Mouse (Mus musculus): ENCODE results near the gene Rflna.
A peak's percentile ranks its signal among the peaks of the same experiment; 100 is the strongest.

Gene Rflna

DNA sequence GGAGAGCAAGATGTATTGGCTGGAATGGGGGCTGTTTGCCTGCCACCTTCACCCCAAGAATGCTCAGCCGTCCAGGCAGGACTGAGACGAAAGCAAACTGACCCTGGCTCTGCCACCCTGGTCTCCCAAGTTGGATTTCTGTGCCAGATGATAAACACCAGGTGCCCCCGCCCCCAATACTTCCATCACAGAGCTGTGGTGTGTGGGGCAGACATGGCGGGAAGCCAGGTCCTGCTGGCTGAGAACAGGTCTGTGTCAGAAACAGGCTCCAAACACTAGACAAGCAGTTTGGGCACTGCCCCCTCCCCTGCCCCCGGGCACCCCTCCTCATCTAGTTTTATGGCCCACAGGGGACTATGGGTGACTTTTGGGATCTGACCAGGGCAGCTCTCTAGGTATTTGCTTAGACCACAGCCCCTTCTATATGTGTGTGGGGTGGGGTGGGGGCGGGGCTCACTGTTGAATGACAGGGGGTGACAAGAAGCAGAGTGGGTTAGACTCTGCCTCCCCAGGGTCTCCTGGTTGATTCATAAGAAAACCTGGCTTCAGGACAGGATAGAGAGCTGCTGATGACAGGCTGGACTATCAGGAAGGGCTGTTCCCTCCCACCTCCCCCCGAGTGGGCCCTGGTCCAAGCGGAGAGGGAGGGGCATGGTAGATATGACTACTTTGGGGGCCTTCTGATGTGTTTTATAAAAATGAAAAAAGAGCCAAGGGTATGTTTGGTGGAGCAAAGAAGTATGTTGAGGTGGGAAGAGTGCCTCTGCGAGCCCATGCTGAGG is 3.0 kb downstream of the Rflna start:
- DNase-seq (ENCODE audit: low spot score), result peak; percentile 53

DNA sequence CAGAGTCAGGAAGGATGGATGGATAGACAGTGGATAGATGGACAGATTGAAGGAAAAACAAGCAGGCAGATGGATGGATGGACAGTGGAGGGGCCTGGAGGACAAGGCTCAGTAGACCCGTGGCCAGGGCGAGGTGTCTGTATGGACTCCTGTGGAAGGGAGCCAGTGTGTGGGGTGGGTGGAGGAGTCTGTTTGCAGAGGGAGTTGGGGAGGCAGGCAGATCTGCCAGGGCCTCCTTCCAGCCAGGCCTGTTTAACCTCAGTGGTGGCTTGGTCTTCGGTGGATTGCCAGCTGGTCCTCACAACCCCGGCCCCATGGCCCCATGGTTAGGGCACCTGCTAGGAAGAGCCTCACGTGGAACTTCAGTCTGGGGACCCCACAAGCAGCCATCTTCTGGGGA is 3.9 kb downstream of the Rflna start:
- DNase-seq (ENCODE audit: low spot score), result peak; percentile 26

DNA sequence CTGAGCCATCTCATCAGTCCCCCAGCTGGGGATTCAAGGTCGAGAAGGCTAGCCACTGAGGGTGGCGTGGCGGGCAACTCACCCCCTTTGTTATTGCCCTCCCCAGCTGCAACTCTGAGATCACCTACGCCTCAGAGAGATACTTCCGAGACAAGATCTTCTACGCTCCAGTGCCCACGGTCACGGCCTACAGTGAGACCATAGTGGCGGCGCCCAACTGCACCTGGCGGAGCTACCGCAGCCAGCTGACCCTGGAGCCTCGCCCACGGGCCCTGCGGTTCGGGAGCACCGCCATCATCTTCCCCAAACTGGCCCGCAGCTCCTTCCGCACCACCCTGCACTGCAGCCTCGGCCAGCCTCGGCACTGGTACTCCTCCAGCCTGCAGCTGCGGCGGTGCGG is 8.1 kb downstream of the Rflna start:
- DNase-seq (ENCODE audit: low spot score), result no peak

DNA sequence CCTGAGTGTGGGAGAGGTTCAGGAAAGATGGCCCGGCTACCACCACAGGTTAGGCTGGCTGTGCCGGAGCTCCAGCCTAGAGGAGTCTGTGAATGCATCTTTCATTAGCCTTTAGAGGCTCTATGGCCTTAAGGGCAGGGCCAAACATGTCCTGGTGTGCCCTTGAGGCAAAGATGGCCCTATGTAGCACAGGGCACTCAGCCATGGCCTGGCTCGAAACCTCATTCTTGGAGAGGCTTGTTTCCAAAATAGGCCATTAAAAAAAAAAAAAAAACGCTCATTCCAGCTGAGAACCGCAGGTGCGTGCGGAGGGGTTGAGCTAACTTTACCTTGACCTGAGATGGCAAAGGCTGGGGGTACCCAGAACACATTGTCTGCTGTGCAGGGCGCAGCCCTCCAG is 8.6 kb downstream of the Rflna start:
- DNase-seq (ENCODE audit: low spot score), result no peak

DNA sequence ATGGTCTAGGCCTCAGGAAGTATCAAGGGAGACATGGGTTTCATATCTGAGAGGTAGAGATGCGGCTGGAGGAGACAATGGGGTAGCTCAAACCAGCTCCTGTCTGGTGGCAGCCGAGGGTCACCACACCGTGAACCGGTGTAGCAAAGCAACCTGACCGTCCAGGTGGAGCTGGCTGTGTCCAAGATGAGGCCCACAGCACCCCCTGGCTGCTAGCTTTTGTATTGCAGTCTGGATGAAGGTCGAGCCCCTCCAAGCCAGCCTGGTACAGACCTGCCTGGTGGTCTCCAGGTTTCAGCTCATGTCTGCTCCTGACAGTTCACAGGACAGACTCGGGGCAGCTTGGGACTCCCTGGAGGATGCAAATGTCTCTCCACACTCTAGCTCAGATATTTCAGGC is 11.5 kb downstream of the Rflna start:
- peak; percentile 56 for DNase-seq (ENCODE audit: low spot score)

DNA sequence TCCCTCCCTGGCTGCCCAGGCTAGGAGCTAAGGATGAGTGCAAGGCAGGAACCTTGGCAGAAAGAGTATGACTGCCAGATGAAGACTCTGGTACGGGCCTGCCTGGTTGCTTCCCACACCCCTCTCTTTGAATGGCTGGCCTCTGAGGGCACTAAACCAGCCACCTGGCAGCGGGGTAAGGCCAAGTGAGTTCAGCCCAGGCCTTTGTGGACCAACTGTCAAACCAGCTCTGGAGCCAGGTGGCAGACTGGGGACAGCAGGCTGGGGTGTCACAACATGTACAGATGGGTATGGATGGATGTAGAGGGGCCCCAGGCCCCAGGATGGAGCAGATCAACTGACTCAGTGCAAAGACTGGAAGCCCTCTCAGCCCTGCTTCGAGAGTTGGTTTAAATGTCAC is 12.0 kb downstream of the Rflna start:
- DNase-seq (ENCODE audit: low spot score), result no peak

DNA sequence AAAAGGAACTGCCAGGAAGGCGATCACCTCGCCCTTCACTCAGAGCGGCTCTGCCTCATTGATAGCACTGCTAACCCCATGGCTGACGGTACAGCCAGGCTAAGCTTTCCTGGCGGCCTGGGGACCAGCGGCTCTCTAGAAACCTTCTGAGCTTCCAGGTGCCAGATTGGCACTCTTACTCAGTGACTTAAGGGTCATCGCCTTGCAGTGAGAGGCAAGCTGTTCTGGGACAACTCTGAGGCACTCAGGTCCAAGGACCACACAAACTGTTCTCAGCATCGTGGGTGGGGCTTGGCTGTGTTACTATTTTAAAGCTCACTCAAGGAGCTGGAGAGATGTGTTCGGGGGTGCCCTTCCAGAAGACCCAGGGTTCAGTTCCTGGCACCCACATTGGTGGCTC is 12.6 kb downstream of the Rflna start:
- no peak for DNase-seq (ENCODE audit: low spot score)

DNA sequence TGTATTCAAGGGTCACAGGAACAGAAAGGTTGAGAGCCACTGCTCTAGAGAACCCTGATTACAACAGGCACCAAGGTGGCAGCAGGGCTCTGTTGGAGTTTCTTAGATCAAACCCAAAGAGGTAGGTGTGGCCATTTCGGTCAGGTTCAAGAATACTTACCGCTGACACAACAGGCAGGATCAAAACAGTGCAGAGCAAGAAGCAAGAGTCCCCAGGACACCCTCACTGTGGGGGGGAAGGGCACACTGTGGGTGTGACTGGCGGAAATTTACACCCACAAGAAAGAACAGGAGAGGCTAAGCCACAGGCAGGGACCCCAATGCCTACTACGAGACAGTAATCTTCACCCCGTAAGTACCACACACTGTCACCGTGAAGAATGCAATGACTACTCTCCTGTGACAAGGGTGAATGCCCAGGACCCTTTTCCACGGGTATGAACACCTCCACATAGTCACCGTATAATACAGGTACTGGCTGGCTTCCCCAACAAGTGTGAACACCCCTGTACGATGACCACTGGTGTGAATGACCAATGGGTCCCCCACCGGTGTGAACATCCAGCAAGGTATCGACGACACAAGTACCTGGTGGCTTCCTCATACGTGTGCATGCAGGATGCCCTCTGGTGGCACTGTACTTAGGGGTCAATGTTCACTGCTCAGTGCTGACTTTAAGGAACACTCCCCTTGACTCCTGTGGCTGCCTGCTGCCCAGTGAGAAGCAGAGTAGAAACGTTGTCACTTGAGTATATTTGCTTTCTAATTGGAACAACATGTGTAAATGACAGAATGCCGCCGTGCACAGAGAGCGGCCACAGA is 13.6 kb downstream of the Rflna start:
- DNase-seq (ENCODE audit: low spot score), result no peak

DNA sequence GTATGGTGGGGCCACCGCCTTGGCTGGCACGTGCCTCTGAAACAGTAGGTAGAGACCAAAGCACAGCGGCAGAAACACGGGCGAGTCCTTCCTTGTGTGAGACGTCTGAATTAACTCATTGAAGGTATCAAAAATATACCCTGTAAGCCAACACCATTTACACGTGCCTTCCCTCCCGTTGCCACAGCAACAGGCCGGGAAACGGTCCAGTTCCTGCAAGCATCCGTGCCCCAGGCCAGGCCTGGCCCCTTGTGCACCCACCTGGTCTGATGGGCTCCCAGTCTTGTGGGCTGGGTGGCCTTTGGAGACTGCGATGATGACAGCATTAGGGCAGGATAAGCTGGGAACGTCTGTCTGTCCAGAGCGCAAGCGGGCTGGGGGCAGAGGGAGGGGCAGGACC is 14.3 kb downstream of the Rflna start:
- DNase-seq (ENCODE audit: low spot score), result peak; percentile 51

DNA sequence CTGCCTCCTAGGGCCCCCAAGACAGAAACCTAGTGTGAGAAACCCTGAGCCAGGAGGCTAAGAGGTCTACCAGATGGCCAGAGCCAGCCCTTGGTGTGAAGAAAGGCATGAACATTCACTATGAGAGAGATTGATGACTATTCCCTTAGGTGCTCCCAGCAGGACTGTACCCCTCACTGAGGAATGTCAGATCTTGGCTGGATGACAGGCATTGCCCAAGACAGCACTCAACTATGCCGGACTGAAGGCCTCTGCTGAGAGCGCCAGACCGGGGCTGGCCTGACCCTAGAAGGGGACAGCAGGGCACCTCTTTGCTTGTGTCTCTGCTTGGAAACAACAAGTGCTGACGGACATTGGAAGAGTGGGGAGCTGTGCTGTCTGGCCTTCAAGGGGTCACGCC is 16.1 kb downstream of the Rflna start:
- DNase-seq (ENCODE audit: low spot score), result no peak

DNA sequence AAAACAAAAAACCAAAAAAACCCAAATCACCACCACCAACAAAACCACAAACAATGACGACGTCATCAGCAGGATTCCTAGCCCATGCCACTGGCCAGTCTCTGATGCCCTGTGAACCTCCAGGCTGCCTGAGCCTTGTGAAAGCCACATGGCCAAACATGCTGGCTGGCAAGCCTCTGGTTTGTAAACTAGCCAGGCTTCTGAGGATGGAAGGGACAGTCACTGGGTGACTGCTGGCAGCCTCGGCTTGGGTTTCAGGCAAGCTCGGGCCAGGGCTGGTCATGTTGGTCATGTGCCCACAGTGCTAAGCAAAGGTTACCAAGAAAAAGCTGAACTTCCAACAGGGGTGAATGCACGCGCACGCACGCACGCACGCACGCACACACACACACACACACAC is 18.3 kb downstream of the Rflna start:
- DNase-seq (ENCODE audit: low spot score), result peak; percentile 63

DNA sequence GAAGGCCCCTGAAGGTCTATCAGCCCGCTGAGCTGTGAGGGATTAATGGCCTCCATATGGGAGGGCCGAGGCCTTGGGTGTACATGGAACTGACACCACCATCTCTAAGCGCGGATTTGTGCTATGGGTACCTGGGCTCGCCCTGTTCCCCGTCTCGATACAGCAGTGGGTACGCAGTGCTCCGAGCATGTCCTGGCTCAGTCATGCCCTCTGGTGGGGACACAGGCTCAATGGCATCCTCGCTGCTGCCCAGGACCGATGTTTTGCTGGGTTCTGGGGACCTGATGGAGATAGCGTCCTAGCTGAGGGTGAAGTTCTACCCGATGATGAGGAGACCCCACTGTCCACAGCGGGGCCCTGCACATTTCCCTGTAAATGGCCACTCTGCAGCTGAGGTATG is 21.0 kb downstream of the Rflna start:
- peak; percentile 25 for DNase-seq (ENCODE audit: low spot score)

DNA sequence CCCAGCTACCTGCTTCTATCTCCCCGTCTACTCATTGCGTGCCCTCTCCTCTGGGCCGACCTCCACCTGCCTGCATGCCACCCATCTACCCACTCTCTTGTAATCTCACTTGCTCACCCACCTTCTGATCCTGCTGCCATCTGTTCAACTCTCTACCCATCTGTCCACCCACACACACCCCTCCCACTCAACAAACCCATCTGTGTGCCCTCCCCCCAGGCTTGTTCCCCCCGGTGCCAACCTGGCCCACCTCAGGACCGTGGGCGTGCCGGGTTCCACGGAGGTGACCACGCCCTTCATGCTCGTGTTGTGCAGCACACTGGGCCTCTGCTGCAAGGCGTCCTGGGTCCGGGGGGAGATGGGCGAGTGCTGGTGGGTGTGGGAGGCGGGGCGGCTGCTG is 25.4 kb downstream of the Rflna start:
- no peak for DNase-seq (ENCODE audit: low spot score)

DNA sequence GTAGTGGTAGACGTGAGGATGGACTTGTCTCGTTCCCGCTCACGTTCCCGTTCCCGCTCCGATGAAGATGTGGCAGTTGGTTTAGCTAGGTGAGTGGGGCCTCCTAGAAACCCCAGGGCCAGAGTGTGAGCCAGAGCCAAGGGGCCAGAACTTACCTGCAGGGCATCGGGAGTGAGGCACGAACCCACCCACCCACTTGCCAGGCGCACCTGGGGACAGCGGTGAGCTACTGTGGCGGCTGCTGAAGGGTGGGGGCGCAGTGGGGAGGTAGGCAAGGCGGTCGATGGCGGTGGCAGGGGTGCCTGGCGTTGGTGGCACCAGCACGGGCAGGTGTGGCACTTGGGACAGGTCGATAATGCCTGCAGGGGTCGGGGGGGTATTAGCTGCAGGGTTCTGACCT is 25.9 kb downstream of the Rflna start:
- DNase-seq (ENCODE audit: low spot score), result no peak

DNA sequence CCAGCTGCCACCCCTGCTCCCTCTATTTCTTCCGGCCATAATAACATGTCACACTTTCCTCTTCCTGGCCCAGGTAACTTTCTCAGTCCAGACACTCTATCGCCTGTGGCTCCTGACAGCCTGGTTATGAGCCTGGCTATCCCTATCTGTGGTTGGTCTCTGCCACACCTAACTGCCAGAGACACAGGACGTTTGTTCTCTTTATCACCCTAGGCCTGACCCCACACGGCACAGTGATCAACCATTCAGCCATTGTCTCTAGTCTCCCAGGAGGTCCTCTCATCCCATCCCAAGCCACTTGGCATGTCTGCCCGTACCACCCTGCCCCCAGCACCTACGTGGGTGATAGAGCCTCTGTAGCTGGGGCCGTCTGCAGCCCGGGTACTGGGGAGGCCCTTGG is 33.5 kb downstream of the Rflna start:
- no peak for DNase-seq (ENCODE audit: low spot score)

DNA sequence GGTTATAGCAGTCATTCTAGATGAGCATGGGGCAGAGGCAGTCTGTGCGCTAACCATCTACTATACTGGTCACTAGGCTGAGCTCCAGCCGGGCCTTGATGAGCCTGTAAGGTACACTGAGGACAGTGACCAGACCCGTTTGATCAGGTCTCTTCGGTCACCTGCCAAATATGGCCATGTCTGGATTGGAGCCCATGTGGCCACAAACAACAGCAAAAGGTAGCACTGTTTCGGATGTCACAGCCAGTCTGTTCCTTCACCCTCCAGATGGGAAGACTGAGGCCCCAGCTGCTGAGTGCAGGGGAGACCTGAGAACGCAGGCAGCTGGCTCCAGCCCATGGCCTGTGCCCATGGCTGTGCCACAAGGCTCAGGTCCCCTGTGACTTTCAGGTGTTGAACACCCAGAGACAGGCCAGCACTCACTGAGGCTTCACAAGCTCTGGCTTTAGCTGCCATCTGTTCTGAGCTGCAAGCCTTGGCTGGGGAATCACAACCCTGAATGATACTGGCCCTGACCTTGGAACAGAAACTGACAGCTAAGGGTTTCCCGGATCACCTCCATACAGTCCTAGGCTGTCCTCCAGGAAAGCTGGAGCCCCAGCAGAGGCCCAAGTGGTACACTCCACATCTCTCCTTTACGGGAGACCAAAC is 36.5 kb downstream of the Rflna start:
- DNase-seq (ENCODE audit: low spot score), result peak; percentile 35

DNA sequence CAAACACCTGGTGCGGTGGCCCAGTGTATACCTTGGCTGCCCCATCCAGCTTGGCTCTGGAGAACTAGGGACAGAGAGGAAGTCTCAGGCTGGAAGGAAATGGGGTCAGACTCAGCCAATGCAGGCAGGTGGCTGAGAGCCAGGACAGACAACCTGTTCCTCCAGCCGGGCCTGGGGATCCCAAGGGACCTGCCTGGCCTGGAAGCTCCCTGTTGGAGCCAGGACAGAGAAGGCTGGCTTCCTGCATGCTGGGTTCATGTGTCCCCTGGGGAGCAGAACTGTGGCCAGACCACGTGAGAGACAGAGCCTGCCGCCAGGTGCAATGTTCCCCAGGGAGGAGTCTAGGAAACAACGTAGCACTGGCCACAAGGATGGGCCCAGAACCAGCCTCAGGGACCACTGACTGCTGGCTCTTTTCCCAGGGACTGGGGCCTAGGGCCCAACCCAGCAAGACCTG is 37.1 kb downstream of the Rflna start:
- peak; percentile 94 for DNase-seq (ENCODE audit: low spot score)

DNA sequence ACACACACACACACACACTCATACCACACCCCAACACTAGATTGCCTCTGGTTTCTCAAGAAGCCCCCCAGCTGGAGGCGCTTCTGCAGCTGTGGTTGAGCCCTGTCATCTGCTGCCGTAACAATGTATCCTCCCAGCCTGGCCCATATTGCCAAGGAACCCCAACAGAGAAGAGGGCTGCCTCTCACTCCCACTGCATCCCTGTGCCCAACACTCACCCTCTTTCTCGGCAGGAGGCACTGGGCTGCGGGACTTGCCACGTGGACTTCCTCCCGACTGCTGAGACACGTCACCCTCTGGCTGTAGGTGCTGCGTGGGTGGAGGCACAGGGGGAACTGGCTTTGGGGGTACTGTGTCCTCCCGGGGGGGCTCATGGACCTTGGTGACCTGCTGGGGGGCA is 38.6 kb downstream of the Rflna start:
- DNase-seq (ENCODE audit: low spot score), result no peak

DNA sequence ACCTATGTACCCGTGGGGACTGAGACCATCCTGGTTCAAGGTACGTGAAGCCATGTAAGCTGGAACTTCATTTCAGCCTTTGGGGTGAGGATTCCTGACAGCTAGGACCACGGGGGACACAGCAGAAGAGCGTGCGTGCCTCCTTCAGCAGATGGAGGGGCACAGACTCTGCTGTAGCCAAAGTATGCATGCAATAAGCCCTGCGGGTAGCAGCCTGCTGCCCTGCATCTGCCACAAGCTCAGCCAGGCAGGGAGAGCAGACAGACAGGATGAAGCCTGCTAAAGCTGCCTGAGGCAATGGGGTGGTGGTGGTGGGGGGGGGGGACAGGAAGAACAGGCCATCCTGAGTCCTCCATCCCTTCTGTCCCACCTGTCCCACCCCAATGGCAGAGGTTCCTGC is 40.4 kb downstream of the Rflna start:
- DNase-seq (ENCODE audit: low spot score), result no peak

DNA sequence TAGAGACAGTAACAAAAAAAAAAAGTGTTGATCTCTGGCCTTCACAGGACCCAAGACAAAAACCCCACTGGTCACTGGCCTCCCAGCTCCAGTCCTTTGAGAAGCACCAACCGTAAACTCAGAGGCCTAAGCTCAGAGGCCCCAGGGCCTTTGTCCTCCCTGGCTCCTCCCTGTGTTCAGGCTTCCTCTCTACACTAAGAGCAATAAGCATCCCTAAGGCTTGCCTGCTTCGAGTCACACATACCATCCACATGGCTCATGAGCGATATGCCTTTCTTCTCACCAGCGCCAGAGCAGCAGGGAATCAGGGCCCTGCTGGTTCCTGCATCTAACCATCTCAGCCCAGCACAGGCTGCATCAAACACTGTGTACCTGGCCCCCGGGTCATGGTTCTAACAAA is 42.2 kb downstream of the Rflna start:
- DNase-seq (ENCODE audit: low spot score), result no peak

DNA sequence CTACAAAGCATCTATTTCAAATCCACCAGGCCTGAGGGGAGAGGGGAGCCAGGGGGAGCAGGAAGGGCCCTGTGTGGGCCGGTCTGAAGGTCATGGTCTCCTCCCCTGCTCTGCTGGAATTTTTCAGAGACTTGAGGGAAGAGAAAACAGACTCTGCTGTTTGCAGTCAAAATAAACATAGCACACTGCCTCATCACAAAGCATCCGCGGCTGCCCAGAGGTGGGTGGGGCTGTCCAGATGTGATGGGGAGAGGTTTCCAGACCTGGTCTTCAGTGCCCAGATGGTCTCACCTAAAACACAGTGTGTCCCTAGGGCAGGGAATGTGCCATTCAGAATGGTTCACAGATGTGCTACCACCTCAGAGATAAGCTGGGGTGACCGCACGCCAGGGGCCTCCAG is 43.4 kb downstream of the Rflna start:
- DNase-seq (ENCODE audit: low spot score), result peak; percentile 28

DNA sequence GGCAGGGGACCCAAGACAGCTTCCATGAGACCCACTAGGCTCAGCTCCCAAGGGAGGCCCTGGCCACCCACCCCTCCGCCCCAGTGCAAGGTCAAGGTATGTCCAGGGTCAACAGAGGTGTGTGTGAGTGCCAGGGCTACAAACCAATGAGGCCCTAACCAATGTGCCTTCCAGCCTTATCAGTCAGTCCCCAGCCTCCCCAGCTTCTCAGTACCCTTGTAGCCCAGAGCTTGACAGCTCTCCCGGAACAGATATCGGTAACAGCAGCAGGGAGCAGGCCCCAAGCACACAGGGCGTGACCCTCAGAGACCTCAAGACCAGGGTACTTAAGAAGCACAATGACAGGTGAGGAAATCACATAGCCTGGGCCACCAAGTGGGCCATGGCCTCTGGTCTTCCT is 46.5 kb downstream of the Rflna start:
- no peak for DNase-seq (ENCODE audit: low spot score)

DNA sequence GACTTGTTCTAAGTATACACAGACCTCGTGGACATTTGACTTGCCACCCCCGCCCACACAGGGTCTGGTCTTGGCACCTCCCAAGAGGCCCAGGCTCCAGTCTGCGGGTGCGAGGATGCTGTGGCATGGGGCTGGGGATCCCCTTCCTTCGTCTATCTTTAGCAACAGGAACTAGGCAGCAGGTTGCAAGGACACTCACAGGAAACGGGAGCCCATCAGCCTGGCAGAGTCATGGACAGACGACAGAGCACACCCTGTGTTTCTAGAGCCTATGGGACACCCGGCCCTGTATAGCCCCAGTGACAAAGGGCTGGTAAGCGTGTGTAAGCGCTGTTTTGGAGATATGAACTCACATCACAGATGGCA is 49.2 kb downstream of the Rflna start:
- no peak for DNase-seq (ENCODE audit: low spot score)

Measured in MN1 (cell line).